Mouse (Mus musculus): ENCODE data around the gene Srp54c.

The Srp54c gene

GRCm38 (mm10) chr12:55311841-55312240 lies 81.9 kb downstream of the Srp54c start:
- no peak for DNase-seq (ENCODE audit: low read depth, low spot score)

Measured in forelimb bud, embryonic 11.5 days (tissue).